Mouse (Mus musculus) ES-Bruce4 (cell line): Measurements from ENCODE around the gene Tbc1d9b. TPM values are rescaled to one million over a fixed set of nuclear protein-coding genes. Genes with fewer than 3 reads are reported as not detected.
"Not testable (repeated sequence)": the region's sequence is repeated elsewhere in the genome, so short reads cannot be mapped to it uniquely, and the experiment has no call there.

Experiments
- H3K27ac ChIP-seq: 2 replicates; pipeline ENCODE4 v1.5.1; 2012; ENCODE audit warnings: low read length, inconsistent platforms; ENCODE audit not compliant: insufficient read depth
- H3K27me3 ChIP-seq: 2 replicates; pipeline ENCODE4 v1.6.1; 2012; ENCODE audit warnings: mild to moderate bottlenecking, low read length, inconsistent platforms; ENCODE audit not compliant: control insufficient read depth, poor library complexity, insufficient read depth, severe bottlenecking
- H3K36me3 ChIP-seq: 2 replicates; pipeline ENCODE4 v1.6.1; 2012; ENCODE audit warnings: inconsistent platforms, mild to moderate bottlenecking, low read length, moderate library complexity; ENCODE audit not compliant: control insufficient read depth, poor library complexity, insufficient read depth, severe bottlenecking
- H3K4me1 ChIP-seq: one replicate; pipeline ENCODE4 v1.8.1; 2011; ENCODE audit warnings: low read length; ENCODE audit not compliant: control insufficient read depth, insufficient read depth
- H3K4me3 ChIP-seq: 2 replicates; pipeline ENCODE4 v1.5.1; 2011; ENCODE audit warnings: low read depth, mild to moderate bottlenecking, low read length
- H3K9ac ChIP-seq: 2 replicates; pipeline ENCODE4 v1.6.1; 2012; ENCODE audit warnings: low read depth, mild to moderate bottlenecking, inconsistent platforms; ENCODE audit not compliant: poor library complexity, severe bottlenecking
- H3K9me3 ChIP-seq: replicated peaks from 2 replicates; pipeline ENCODE4 v1.6.1; 2012; ENCODE audit warnings: mild to moderate bottlenecking, low read length, inconsistent platforms; ENCODE audit not compliant: control insufficient read depth, poor library complexity, insufficient read depth, severe bottlenecking
- CTCF ChIP-seq: IDR thresholded peaks from one replicate; pipeline ENCODE4 v1.8.1; 2011; ENCODE audit warnings: low read depth, low read length
- EP300 ChIP-seq: IDR thresholded peaks from 2 replicates; pipeline ENCODE4 v1.6.1; 2011; ENCODE audit warnings: low read depth, low read length; ENCODE audit not compliant: insufficient read depth
- POLR2A ChIP-seq: IDR thresholded peaks from one replicate; pipeline ENCODE4 v1.8.1; 2011; ENCODE audit warnings: low read length; ENCODE audit not compliant: insufficient read depth
- polyA plus RNA-seq: library from polyadenylated mRNA; stranded (reverse); fragments of >200 nt; gene quantifications from 2 replicates; pipeline ENCODE4 v1.2.4, GENCODE M21; 2011; ENCODE audit warnings: low read depth; ENCODE audit not compliant: missing spikeins, insufficient read depth, insufficient read length

The Tbc1d9b gene
- polyA plus RNA-seq, 1 experiment: 30.6 TPM

DNA sequence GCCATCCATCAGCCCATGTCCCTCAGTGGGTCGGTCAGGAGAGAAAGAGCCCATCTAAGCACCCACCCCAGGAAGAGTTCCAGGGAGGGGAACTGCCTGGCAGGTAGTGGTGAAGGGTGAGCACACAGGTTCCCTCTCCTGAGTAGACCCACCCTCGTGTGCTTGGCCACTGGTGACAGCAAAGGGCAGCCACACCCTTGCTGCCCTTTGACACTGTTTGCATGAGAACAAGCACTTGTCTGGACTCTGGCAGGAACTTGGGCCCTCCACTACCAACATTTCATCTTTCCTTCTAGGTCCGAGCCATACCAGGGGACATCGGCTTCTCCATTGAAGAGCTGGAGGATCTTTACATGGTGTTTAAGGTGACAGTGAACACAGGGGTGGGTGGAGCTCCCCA, 28.2 kb downstream of the Tbc1d9b start:
- no peak overlapping the region for H3K9ac ChIP-seq
- no peak overlapping the region for H3K27ac ChIP-seq
- H3K4me1 ChIP-seq: no peaks in the 10 kb centered on the region
- TF ChIP-seq EP300 (no peak), POLR2A (no peak)
- H3K4me3 ChIP-seq: no peak overlapping the region
- H3K36me3 ChIP-seq: no peaks in the 10 kb centered on the region; the same call in 1 of the 2 replicates
- H3K9me3 ChIP-seq: no peaks in the 10 kb centered on the region
- H3K27me3 ChIP-seq: no peaks in the 10 kb centered on the region

- TF ChIP-seq POLR2A: no peak
- peak; percentile 99 for TF ChIP-seq CTCF
- Histone ChIP-seq H3K27me3 (no peaks in the 10 kb centered on the region), H3K36me3 (no peaks in the 10 kb centered on the region), H3K4me3 (no peak overlapping the region), H3K4me1 (no peaks in the 10 kb centered on the region), H3K27ac (no peak overlapping the region), H3K9ac (no peak overlapping the region), H3K9me3 (no peaks in the 10 kb centered on the region)
These were observed 30.5 kb downstream of the Tbc1d9b start for GRCm38 (mm10) chr11:50161578-50162304.

GRCm38 (mm10) chr11:50162338-50163050, 31.3 kb downstream of the Tbc1d9b start:
- H3K4me1 ChIP-seq: no peaks in the 10 kb centered on the region
- no peak for TF ChIP-seq CTCF
- TF ChIP-seq EP300: no peak
- no peak for TF ChIP-seq POLR2A
- no peaks in the 10 kb centered on the region for H3K27me3 ChIP-seq
- H3K27ac ChIP-seq: no peak overlapping the region
- H3K36me3 ChIP-seq: no peaks in the 10 kb centered on the region
- no peak overlapping the region for H3K4me3 ChIP-seq
- no peak overlapping the region for H3K9ac ChIP-seq
- H3K9me3 ChIP-seq: no peaks in the 10 kb centered on the region

- Histone ChIP-seq H3K36me3 (no peaks in the 10 kb centered on the region), H3K9ac (no peak overlapping the region), H3K27me3 (no peaks in the 10 kb centered on the region), H3K4me3 (no peak overlapping the region), H3K4me1 (no peaks in the 10 kb centered on the region), H3K9me3 (no peaks in the 10 kb centered on the region), H3K27ac (no peak overlapping the region)
- TF ChIP-seq POLR2A (no peak), EP300 (no peak), CTCF (no peak)
These were observed 37.2 kb downstream of the Tbc1d9b start for GRCm38 (mm10) chr11:50168352-50168751.

GRCm38 (mm10) chr11:50174111-50174729, 43.0 kb downstream of the Tbc1d9b start, which contains the start of gene Mrnip:
Gene Mrnip, plus strand, starts transcription at chr11:50174444.
- not testable (repeated sequence) for H3K9me3 ChIP-seq, H3K36me3 ChIP-seq, H3K27me3 ChIP-seq, H3K4me1 ChIP-seq, H3K27ac ChIP-seq
- Histone ChIP-seq H3K9ac (peak within 1 kb of the TSS; percentile 53), H3K4me3 (peak within 1 kb of the TSS; percentile 92)

- Histone ChIP-seq H3K4me3 (peak overlapping the region; percentile 92), H3K9me3 (no peaks in the 10 kb centered on the region), H3K36me3 (no peaks in the 10 kb centered on the region), H3K9ac (peak overlapping the region; percentile 48), H3K4me1 (no peaks in the 10 kb centered on the region), H3K27me3 (no peaks in the 10 kb centered on the region), H3K27ac (no peak overlapping the region)
- TF ChIP-seq CTCF: no peak
- TF ChIP-seq EP300: peak; percentile 61
- peak; percentile 93 for TF ChIP-seq POLR2A
These were observed 43.6 kb downstream of the Tbc1d9b start for GRCm38 (mm10) chr11:50174730-50175187.
